In genomic region chr17:78522821-78523495, GRCm38 (mm10) we compare ENCODE assay signal across 19 mouse cellular contexts. TPM values are rescaled to one million over a fixed set of nuclear protein-coding genes. Genes with fewer than 3 reads are reported as not detected.
"Had no signal": no experiment of that assay in that cellular context is flagged by ENCODE, and none has a peak within 500 bp of the region (broad histone marks: within the 10 kb centered on the region; RNA-seq: fewer than 3 reads in every experiment).

No protein-coding gene starts in this region.

- H3K4me1 ChIP-seq: liver, embryonic 15.5 days; lung, embryonic 15.5 days; megakaryocyte, embryonic 14.5 days had no signal

- H3K9me3 ChIP-seq: liver, embryonic 15.5 days; lung, embryonic 15.5 days; neural tube, embryonic 12.5 days; stomach, embryonic 15.5 days had no signal

- H3K9ac ChIP-seq: liver, embryonic 15.5 days; liver, postnatal 0 days; lung, embryonic 15.5 days; neural tube, embryonic 12.5 days; stomach, embryonic 15.5 days had no signal

- H3K4me2 ChIP-seq: liver, embryonic 15.5 days; lung, embryonic 15.5 days; neural tube, embryonic 12.5 days; stomach, embryonic 15.5 days had no signal

- DNase-seq: liver, postnatal 0 days; lung, adult 2 months; lung, postnatal 14 days; lung, postnatal 36 days; midbrain, embryonic 14.5 days; right cerebral cortex, postnatal 14 days; thymus, adult 2 months; thymus, postnatal 25 days; thymus, postnatal 4 days had no signal

- H3K4me3 ChIP-seq: liver, embryonic 15.5 days; lung, embryonic 15.5 days; megakaryocyte, embryonic 14.5 days; neural tube, embryonic 12.5 days; stomach, embryonic 15.5 days had no signal

- ATAC-seq: liver, postnatal 0 days; lung, postnatal 0 days had no signal

- H3K27ac ChIP-seq: liver, embryonic 15.5 days; lung, embryonic 15.5 days; macrophage; neural tube, embryonic 12.5 days; stomach, embryonic 15.5 days; stomach, postnatal 0 days had no signal

- H3K36me3 ChIP-seq: liver, embryonic 15.5 days; lung, embryonic 15.5 days; neural tube, embryonic 12.5 days; stomach, embryonic 15.5 days had no signal

- H3K27me3 ChIP-seq: liver, embryonic 15.5 days; lung, embryonic 15.5 days; megakaryocyte, embryonic 14.5 days; neural tube, embryonic 12.5 days; stomach, embryonic 15.5 days had no signal

RNA-seq across cellular contexts. Expression of gene Vit, which starts 15.1 kb away (rescaled TPM):
- total RNA-seq: monocyte, adult 5-6 weeks; neutrophil, adult 5-6 weeks had no signal
- polyA plus RNA-seq: macrophage had no signal
